Mouse (Mus musculus): ENCODE measurements around the gene Slc37a3.

DNA sequence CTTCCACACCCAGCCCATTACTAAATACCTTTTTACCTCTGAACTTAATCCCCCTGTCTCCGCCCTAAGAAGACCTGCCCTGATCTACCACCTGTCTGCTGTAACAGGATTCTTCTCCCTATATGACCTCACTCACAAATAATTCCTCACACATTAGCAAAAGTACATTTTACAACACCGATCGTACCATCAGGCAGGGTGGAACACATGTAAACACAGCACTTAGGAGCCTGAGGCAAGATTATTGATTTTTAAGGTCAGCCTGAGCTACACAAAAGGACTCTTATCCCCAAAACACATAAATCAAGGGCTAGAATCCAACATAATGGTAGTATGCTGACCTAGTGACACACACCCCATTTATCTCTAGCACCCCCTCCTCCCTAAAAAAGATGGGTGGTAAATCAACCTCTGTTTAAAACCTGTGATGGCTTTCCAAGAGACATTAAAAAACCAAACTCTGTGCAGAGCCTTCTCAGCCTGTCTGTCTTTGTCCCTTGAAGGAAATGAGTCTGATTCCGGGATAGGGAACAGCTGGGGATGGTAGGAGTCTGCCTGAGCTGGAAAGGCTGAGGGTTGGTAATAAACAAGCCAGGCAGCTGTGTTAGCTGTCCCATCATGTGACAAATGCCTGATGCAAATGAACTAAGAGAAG is 4.0 kb downstream of the Slc37a3 start:
- TF ChIP-seq CTCF (IDR thresholded peaks at IDR 0.05) (no peak), EP300 (IDR thresholded peaks at IDR 0.05) (no peak)

Data from lung, postnatal 0 days (tissue).